Mouse (Mus musculus) kidney, embryonic 14.5 days (tissue): Measurements from ENCODE around the gene Duox1. TPM values are rescaled to one million over a fixed set of nuclear protein-coding genes. Genes with fewer than 3 reads are reported as not detected.

ENCODE experiments used
- ATAC-seq: fragments of 200-750 bp; cut with Nextera tagmentation; 2 replicates; pipeline ENCODE4 v1.8.0; 2017; ENCODE audit warnings: moderate number of reproducible peaks, mild to moderate bottlenecking, moderate TSS enrichment, moderate library complexity; ENCODE audit not compliant: low FRiP score, low TSS enrichment
- H3K27ac ChIP-seq: fragments of 300-500 bp; sonication (generic); 2 replicates; pipeline ENCODE4 v1.5.1; 2014; ENCODE audit warnings: low read depth, mild to moderate bottlenecking, low read length, moderate library complexity, mixed read lengths
- H3K27me3 ChIP-seq: fragments of 300-500 bp; sonication (generic); 2 replicates; pipeline ENCODE4 v1.6.1; 2014; ENCODE audit warnings: mild to moderate bottlenecking, low read length; ENCODE audit not compliant: control insufficient read depth, insufficient read depth
- H3K36me3 ChIP-seq: fragments of 300-500 bp; sonication (generic); 2 replicates; pipeline ENCODE4 v1.6.1; 2014; ENCODE audit warnings: low read length, mixed read lengths; ENCODE audit not compliant: control insufficient read depth, insufficient read depth
- H3K4me1 ChIP-seq: fragments of 300-500 bp; sonication (generic); 2 replicates; pipeline ENCODE4 v1.6.1; 2014; ENCODE audit warnings: low read length, mixed read lengths; ENCODE audit not compliant: control insufficient read depth, insufficient read depth
- H3K4me2 ChIP-seq: fragments of 300-500 bp; sonication (generic); replicated peaks from 2 replicates; pipeline ENCODE4 v1.6.1; 2014; ENCODE audit warnings: low read depth, mild to moderate bottlenecking, low read length
- H3K4me3 ChIP-seq: fragments of 300-500 bp; sonication (generic); 2 replicates; pipeline ENCODE4 v1.5.1; 2014; ENCODE audit warnings: mild to moderate bottlenecking, low read length
- H3K9ac ChIP-seq: fragments of 300-500 bp; sonication (generic); 2 replicates; pipeline ENCODE4 v1.6.1; 2014; ENCODE audit warnings: low read depth, mild to moderate bottlenecking, low read length, moderate library complexity
- H3K9me3 ChIP-seq: fragments of 300-500 bp; sonication (generic); 2 replicates; pipeline ENCODE4 v1.6.1; 2016; ENCODE audit warnings: low read length; ENCODE audit not compliant: control insufficient read depth
- WGBS: fragments of 180-500 bp; shearing (Covaris S2); extraction: QIAGEN DNeasy Blood & Tissue Kit; methylation state at CpG from one replicate; pipeline ENCODE4 v1.1.7; 2014; 5-methylcytosine and 5-hydroxymethylcytosine counted together
- polyA plus RNA-seq: library from polyadenylated mRNA; unstranded; fragments of >200 nt; fragmentation: Nextera tagmentation; extraction: Ambion mirVana; gene quantifications from 2 replicates; pipeline ENCODE4 v1.2.1, GENCODE M21; 2014

Duox1 gene
- polyA plus RNA-seq, 1 experiment from 2014 or later: not detected

- no peaks in the 10 kb centered on the region for H3K9me3 ChIP-seq
- no peaks in the 10 kb centered on the region for H3K36me3 ChIP-seq
- no peak overlapping the region for H3K4me3 ChIP-seq
- 30% methylated on average over 5 of the region's 5 CpGs for WGBS
- H3K4me1 ChIP-seq: peaks cover 25% of the 10 kb centered on the region
- H3K27ac ChIP-seq: no peak overlapping the region
- H3K4me2 ChIP-seq: peak overlapping the region; percentile 88
- H3K9ac ChIP-seq: peak overlapping the region; percentile 23; the same call in 1 of the 2 replicates
- peaks cover 3% of the 10 kb centered on the region; the same call in 1 of the 2 replicates for H3K27me3 ChIP-seq
- ATAC-seq: no peak
Measured at GRCm38 (mm10) chr2:122366706-122367105, 51.2 kb downstream of the Duox1 start.

DNA sequence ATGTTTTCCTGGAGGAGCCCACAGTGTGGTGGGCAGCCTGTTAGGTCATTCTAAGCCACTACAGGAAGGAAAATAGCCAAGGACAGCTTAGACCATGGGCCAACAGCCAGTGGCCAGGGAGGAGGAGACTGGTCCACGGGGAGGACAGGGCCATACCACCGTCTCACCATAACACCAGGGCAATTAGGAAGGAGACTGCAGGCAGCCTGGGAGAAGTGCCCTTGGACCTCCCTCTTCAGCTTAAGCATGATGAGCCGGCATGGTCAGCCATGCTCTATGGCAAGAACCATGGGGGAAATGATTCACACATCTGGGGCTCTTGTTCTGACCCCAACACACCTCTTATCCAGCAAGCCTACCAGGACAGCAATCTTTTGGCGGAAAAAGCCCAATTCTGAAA is 51.7 kb downstream of the Duox1 start:
- peak overlapping the region; percentile 85; the same call in 1 of the 2 replicates for H3K9ac ChIP-seq
- H3K27ac ChIP-seq: no peak overlapping the region
- peaks cover 6% of the 10 kb centered on the region for H3K27me3 ChIP-seq
- no peak for ATAC-seq
- peak overlapping the region; percentile 88 for H3K4me2 ChIP-seq
- H3K4me3 ChIP-seq: peak overlapping the region; percentile 87; the same call in 1 of the 2 replicates
- H3K36me3 ChIP-seq: no peaks in the 10 kb centered on the region
- H3K9me3 ChIP-seq: no peaks in the 10 kb centered on the region
- peaks cover 25% of the 10 kb centered on the region for H3K4me1 ChIP-seq
- 24% methylated on average over 4 of the region's 4 CpGs for WGBS

DNA sequence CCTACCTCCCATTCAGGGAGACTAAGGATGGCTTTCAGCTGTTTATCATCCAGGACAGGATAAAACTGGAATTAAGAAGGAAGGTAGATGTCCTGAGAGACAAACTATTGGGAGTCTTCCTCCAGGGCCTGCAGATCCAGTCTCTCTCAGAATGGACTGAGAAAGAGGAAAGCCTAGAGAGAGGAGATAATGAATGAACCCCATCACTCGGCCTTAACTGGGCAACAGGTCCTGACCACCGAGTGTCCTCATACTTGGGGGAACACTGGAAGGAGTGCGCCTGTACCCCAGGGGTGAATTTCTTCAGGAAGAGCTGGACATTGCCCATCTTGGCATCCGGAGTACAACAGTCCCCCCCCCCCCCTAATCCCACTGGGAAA is 52.2 kb downstream of the Duox1 start:
- ATAC-seq: no peak
- H3K36me3 ChIP-seq: no peaks in the 10 kb centered on the region
- H3K9me3 ChIP-seq: no peaks in the 10 kb centered on the region
- peak overlapping the region; percentile 88 for H3K4me2 ChIP-seq
- WGBS: 9% methylated on average over 4 of the region's 4 CpGs
- no peak overlapping the region for H3K27ac ChIP-seq
- H3K4me3 ChIP-seq: peak overlapping the region; percentile 87
- peaks cover 8% of the 10 kb centered on the region for H3K27me3 ChIP-seq
- peak overlapping the region; percentile 85; the same call in 1 of the 2 replicates for H3K9ac ChIP-seq
- H3K4me1 ChIP-seq: peaks cover 25% of the 10 kb centered on the region

DNA sequence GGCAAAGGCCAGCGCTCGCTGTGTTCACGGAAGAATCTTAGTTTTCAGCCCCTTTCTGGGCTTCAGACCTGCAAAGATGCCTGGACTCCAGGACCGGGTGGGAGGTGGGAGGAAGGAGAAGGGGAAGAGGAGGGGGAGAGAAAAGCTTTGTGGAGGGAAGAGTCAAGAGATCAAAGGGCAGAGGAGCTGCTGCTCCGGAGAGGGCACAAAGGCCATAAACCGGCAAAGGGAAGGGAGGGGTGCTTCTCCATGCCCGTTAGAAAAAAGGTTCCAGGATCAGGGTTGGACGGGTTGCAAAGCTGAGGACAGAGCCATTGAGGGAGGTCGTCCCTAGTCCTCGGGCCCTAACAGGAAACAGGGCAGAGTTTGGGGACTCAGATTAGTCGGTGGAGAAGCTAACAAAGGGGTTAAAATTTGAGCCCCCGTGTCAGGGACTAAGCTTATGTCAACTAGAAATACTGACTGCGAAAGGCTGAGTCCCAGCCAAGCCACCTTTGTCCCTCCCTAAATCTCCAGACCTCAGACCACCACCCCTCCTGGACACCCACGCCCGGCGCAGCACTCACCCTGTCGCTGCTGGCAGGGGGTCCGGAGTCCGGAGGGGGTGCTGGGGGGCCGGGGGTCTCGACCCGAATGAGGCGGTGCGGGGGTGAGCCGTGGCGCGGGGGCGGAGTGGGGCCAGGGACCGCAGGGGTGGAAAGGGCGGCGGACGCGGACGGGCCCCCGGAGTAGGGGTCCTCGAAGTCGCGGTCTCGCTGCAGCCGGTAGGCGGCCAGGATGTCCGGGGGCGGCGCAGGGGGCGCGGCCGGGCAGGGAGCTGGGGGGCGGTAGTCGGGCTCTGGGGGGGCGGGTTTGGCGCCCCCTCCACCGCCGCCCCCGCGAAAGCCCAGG is 52.9 kb downstream of the Duox1 start:
- Histone ChIP-seq H3K27ac (peak overlapping the region; percentile 37; the same call in 1 of the 2 replicates), H3K27me3 (peaks cover 8% of the 10 kb centered on the region), H3K4me3 (peak overlapping the region; percentile 87), H3K9me3 (no peaks in the 10 kb centered on the region), H3K9ac (peak overlapping the region; percentile 85), H3K4me2 (peak overlapping the region; percentile 88), H3K36me3 (no peaks in the 10 kb centered on the region), H3K4me1 (peaks cover 25% of the 10 kb centered on the region)
- under 1% methylated on average over 42 of the region's 55 CpGs for whole genome bisulfite sequencing
- peak; percentile 68 for ATAC-seq

- H3K27ac ChIP-seq: peak within 1 kb of the TSS; percentile 37; the same call in 1 of the 2 replicates
- ATAC-seq: peak; percentile 95
- H3K4me2 ChIP-seq: peak within 1 kb of the TSS; percentile 88
- H3K4me3 ChIP-seq: peak within 1 kb of the TSS; percentile 87
- no peaks in the 10 kb centered on the region for H3K36me3 ChIP-seq
- H3K9me3 ChIP-seq: no peaks in the 10 kb centered on the region
- peaks cover 8% of the 10 kb centered on the region for H3K27me3 ChIP-seq
- peaks cover 25% of the 10 kb centered on the region for H3K4me1 ChIP-seq
- peak within 1 kb of the TSS; percentile 85 for H3K9ac ChIP-seq
- 1% methylated on average over 48 of the region's 54 CpGs for WGBS
Measured at GRCm38 (mm10) chr2:122368995-122369739, 53.7 kb downstream of the Duox1 start, which contains the start of gene Shf. Gene Shf (minus strand): TSS chr2:122369162.

DNA sequence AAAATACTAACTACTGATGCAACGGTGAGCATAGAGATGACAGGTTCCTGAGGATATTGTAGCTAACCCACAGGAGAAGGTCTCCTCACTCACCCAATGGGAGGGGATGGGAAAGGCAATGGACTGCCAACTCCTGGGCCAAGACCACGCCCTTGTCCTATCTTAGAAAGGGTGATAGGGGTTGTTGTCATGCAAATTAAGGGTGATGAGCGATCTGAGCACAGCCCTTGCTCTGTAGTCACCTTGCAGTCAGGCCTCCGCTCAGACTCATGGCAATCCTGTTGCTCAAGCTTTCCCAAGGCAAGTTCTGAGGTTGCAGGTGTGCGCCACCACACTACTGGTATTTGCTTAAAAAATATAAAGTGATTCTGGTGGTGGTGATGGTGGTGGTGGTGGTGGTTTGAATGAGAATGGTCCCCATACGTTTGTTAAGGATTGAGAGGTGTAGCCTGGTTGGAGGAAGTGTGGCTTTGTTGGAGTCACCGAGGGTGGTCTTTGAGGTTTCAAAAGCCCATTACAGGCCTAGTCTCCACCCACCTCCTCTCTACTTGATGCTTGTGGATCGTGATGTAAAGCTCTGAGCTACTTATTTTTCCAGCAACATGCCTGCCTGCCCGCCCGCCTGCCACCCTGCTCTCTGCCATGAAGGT is 54.8 kb downstream of the Duox1 start:
- Histone ChIP-seq H3K4me3 (no peak overlapping the region), H3K27ac (no peak overlapping the region), H3K9ac (no peak overlapping the region), H3K4me2 (no peak overlapping the region), H3K27me3 (peaks cover 8% of the 10 kb centered on the region), H3K36me3 (no peaks in the 10 kb centered on the region), H3K4me1 (peaks cover 25% of the 10 kb centered on the region), H3K9me3 (no peaks in the 10 kb centered on the region)
- 38% methylated on average over 10 of the region's 10 CpGs for WGBS
- ATAC-seq: no peak

GRCm38 (mm10) chr2:122372067-122372466 is 56.6 kb downstream of the Duox1 start:
- Histone ChIP-seq H3K9me3 (no peaks in the 10 kb centered on the region), H3K4me2 (no peak overlapping the region), H3K27me3 (peaks cover 8% of the 10 kb centered on the region), H3K27ac (no peak overlapping the region), H3K9ac (no peak overlapping the region), H3K4me1 (peaks cover 16% of the 10 kb centered on the region), H3K4me3 (no peak overlapping the region), H3K36me3 (no peaks in the 10 kb centered on the region)
- ATAC-seq: no peak
- WGBS: 66% methylated on average over 3 of the region's 3 CpGs

GRCm38 (mm10) chr2:122372541-122372940 is 57.1 kb downstream of the Duox1 start:
- H3K27ac ChIP-seq: no peak overlapping the region
- H3K27me3 ChIP-seq: peaks cover 8% of the 10 kb centered on the region
- no peak overlapping the region for H3K4me3 ChIP-seq
- ATAC-seq: no peak
- H3K9ac ChIP-seq: no peak overlapping the region
- H3K9me3 ChIP-seq: no peaks in the 10 kb centered on the region
- WGBS: 85% methylated on average over 1 of the region's 1 CpGs
- H3K4me1 ChIP-seq: peaks cover 11% of the 10 kb centered on the region
- no peaks in the 10 kb centered on the region for H3K36me3 ChIP-seq
- no peak overlapping the region for H3K4me2 ChIP-seq
